Comparison of ENCODE assay signal across 12 mouse cellular contexts in the genomic region with DNA sequence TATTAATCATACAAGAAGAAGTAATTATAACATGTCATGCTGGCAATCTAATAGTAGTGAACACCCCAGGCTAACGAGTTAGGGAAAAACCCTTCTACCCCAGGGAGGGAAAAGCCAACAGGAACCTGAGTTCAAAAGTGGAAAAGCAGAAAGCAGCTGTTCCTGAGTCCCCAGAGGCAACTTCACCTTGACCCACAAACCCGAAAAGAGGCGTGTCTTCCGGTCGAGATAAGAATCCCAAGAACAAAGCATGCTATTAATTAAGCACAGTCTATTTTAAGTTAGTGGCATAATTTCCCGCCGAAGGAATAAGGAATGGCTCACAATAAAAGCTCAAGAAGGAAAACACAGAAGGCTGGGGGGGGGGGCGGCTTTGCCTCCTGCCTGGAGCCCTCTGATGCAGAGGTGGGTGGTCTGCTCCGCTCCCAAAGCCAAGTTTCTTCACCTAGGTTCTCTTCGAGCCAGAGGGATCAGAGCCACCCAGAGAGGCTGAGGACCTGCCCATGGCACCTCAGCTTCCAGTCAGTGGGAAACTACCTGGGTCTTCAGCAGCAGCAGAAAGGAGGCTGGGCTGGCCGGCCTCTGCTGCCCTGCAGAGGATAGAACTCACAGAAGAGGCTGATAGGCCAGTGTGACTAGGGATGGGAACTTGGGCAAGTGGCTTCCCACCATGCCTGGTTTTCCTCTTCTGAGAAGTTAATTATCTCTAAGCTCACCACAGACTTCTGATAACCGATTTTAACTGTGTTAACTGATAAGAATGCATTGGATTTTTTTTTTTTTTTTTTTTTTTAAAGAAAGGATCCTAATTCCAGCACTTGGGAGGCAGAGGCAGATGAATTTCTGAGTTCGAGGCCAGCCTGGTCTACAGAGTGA. TPM values are rescaled to one million over a fixed set of nuclear protein-coding genes. Genes with fewer than 3 reads are reported as not detected.
DNase-seq lines count a peak whose midpoint lies in the region; ATAC-seq and TF ChIP-seq lines count a peak whose summit lies in the region.
"Had no signal": no experiment of that assay in that cellular context is flagged by ENCODE, and none has a peak within 500 bp of the region (broad histone marks: within the 10 kb centered on the region; RNA-seq: fewer than 3 reads in every experiment).

No protein-coding gene starts in this region.

- no peaks in the 10 kb centered on the region for H3K36me3 ChIP-seq in heart, adult 2 months (ENCODE audit: control insufficient read depth, insufficient read depth, low read length)
- H3K36me3 ChIP-seq in heart, embryonic 12.5 days = no peaks in the 10 kb centered on the region
- no peaks in the 10 kb centered on the region for H3K36me3 ChIP-seq in intestine, postnatal 0 days (ENCODE audit: control insufficient read depth, insufficient read depth)
- H3K36me3 ChIP-seq in small intestine, adult 2 months (ENCODE audit: control insufficient read depth, insufficient read depth, low read length) = no peaks in the 10 kb centered on the region
- H3K36me3 ChIP-seq: forebrain, embryonic 15.5 days; neural tube, embryonic 12.5 days had no signal

- ATAC-seq in heart, embryonic 12.5 days (ENCODE audit: insufficient number of reproducible peaks, low FRiP score) = no peak
- no peak for ATAC-seq in intestine, postnatal 0 days
- ATAC-seq: forebrain, embryonic 15.5 days had no signal

- no peak for TF ChIP-seq CTCF in heart, adult 2 months (IDR thresholded peaks at IDR 0.05)
- no peak for TF ChIP-seq CTCF in intestine, postnatal 0 days (IDR thresholded peaks at IDR 0.05; ENCODE audit: low read depth)
- no peak for TF ChIP-seq CTCF in small intestine, adult 2 months (IDR thresholded peaks at IDR 0.05; ENCODE audit: extremely low read depth, insufficient read length, insufficient replicate concordance, low read depth, low read length)

- intact Hi-C loops in heart, adult 2 months (cut with DNase I) = loop anchor here (1.0 kb wide), 1 partner anchor 17 kb away; no protein-coding TSS in a partner anchor

- H3K27ac ChIP-seq in heart, adult 2 months = peak overlapping the region; percentile 83
- no peak overlapping the region for H3K27ac ChIP-seq in heart, embryonic 12.5 days (ENCODE audit: poor library complexity, severe bottlenecking)
- peak overlapping the region; percentile 41; the same call in 1 of the 2 replicates for H3K27ac ChIP-seq in intestine, postnatal 0 days (ENCODE audit: low read depth, low read length)
- peak overlapping the region; percentile 53 for H3K27ac ChIP-seq in small intestine, adult 2 months (ENCODE audit: insufficient read depth, low read depth, low read length)
- H3K27ac ChIP-seq: forebrain, embryonic 15.5 days; neural tube, embryonic 12.5 days had no signal

- peaks cover 8% of the 10 kb centered on the region for H3K4me1 ChIP-seq in heart, adult 2 months (ENCODE audit: control insufficient read depth, insufficient read depth, low read length)
- H3K4me1 ChIP-seq in heart, embryonic 12.5 days (replicated peaks) = peaks cover 18% of the 10 kb centered on the region
- H3K4me1 ChIP-seq in intestine, postnatal 0 days (replicated peaks; ENCODE audit: control insufficient read depth, insufficient read depth, low read length) = 0 out of 2 replicates have a peak, but pooled peaks cover 3% of the 10 kb centered on the region
- H3K4me1 ChIP-seq in small intestine, adult 2 months (ENCODE audit: control insufficient read depth, insufficient read depth, insufficient read length, low read length) = peaks cover 14% of the 10 kb centered on the region

- 0 out of 2 replicates have a peak, but pooled peaks cover 1% of the 10 kb centered on the region for H3K79me2 ChIP-seq in heart, adult 2 months (replicated peaks; ENCODE audit: control insufficient read depth, insufficient read depth, low read length)

- no peak for TF ChIP-seq POLR2A in heart, adult 2 months (IDR thresholded peaks at IDR 0.05; ENCODE audit: insufficient read depth, low read depth, low read length)
- TF ChIP-seq POLR2A in small intestine, adult 2 months (IDR thresholded peaks at IDR 0.05; ENCODE audit: low read depth, low read length) = no peak

- no peaks in the 10 kb centered on the region for H3K27me3 ChIP-seq in heart, adult 2 months (ENCODE audit: control insufficient read depth, insufficient read depth, low read length)
- H3K27me3 ChIP-seq in heart, embryonic 12.5 days (replicated peaks) = no peaks in the 10 kb centered on the region
- no peaks in the 10 kb centered on the region for H3K27me3 ChIP-seq in intestine, postnatal 0 days (replicated peaks; ENCODE audit: control insufficient read depth, insufficient read depth, low read length)
- H3K27me3 ChIP-seq in small intestine, adult 2 months (ENCODE audit: control insufficient read depth, insufficient read depth, low read length) = no peaks in the 10 kb centered on the region
- H3K27me3 ChIP-seq: forebrain, embryonic 15.5 days; neural tube, embryonic 12.5 days had no signal

- H3K9ac ChIP-seq in heart, adult 2 months (ENCODE audit: low read depth, low read length) = 0 out of 2 replicates have a peak overlapping the region, but pooled peaks have one; percentile 21
- H3K9ac ChIP-seq in heart, embryonic 12.5 days = no peak overlapping the region
- H3K9ac ChIP-seq in intestine, postnatal 0 days (ENCODE audit: low read depth, low read length) = no peak overlapping the region
- H3K9ac ChIP-seq: forebrain, embryonic 15.5 days; neural tube, embryonic 12.5 days had no signal

- H3K4me3 ChIP-seq in heart, adult 2 months = 0 out of 2 replicates have a peak overlapping the region, but pooled peaks have one; percentile 20
- H3K4me3 ChIP-seq in heart, embryonic 12.5 days = no peak overlapping the region
- H3K4me3 ChIP-seq in intestine, postnatal 0 days (ENCODE audit: low read depth, low read length) = no peak overlapping the region
- H3K4me3 ChIP-seq in small intestine, adult 2 months (ENCODE audit: low read depth, low read length) = no peak overlapping the region
- H3K4me3 ChIP-seq: forebrain, embryonic 15.5 days; neural tube, embryonic 12.5 days had no signal

- no peak overlapping the region for H3K4me2 ChIP-seq in heart, embryonic 12.5 days
- no peak overlapping the region for H3K4me2 ChIP-seq in intestine, postnatal 0 days (replicated peaks; ENCODE audit: low read depth)
- H3K4me2 ChIP-seq: forebrain, embryonic 15.5 days; neural tube, embryonic 12.5 days had no signal

- H3K9me3 ChIP-seq in heart, embryonic 12.5 days (replicated peaks) = no peaks in the 10 kb centered on the region
- H3K9me3 ChIP-seq in intestine, postnatal 0 days (ENCODE audit: control insufficient read depth) = no peaks in the 10 kb centered on the region
- H3K9me3 ChIP-seq: forebrain, embryonic 15.5 days; neural tube, embryonic 12.5 days had no signal

- DNase-seq in heart, adult 2 months = peak; percentile 58 to 73
- peak; percentile 43 for DNase-seq in thymus, postnatal 0 days (ENCODE audit: low spot score)
- DNase-seq in thymus, postnatal 10 days (ENCODE audit: low spot score in 2 of 2) = no peak
- DNase-seq in cerebellum, postnatal 36 days = no peak
- DNase-seq in urinary bladder, postnatal 4 days (ENCODE audit: low spot score in 2 of 2) = no peak
- DNase-seq: cerebellum, adult 18-20 months; thymus, postnatal 25 days had no signal

- WGBS in heart, adult 2 months = 28% methylated on average over 13 of the region's 13 CpGs
- WGBS in heart, embryonic 12.5 days = 38% methylated on average over 13 of the region's 13 CpGs
- 28% methylated on average over 13 of the region's 13 CpGs for WGBS in intestine, postnatal 0 days
- 14% methylated on average over 13 of the region's 13 CpGs for WGBS in small intestine, adult 2 months

- peak; percentile 94 for TF ChIP-seq EP300 in heart, adult 2 months (IDR thresholded peaks at IDR 0.05; ENCODE audit: insufficient read depth, low read depth, low read length)

RNA-seq across cellular contexts. Expression of a gene that starts 3.3 kb away (rescaled TPM):
- total RNA-seq in heart, adult 2 months (2021) = 10 to 100 TPM; 74.6 to 80.6 TPM
- 40.4 and 75.4 TPM in 2 replicates for polyA plus RNA-seq in heart, adult 2 months (2012; rRNA removed)
- polyA plus RNA-seq in heart, embryonic 12.5 days (2016; fragmentation: Nextera tagmentation; extraction: Ambion mirVana) = 103 and 105 TPM in 2 replicates
- polyA plus RNA-seq in thymus, postnatal 0 days (2015; fragmentation: Nextera tagmentation; extraction: Ambion mirVana) = 25.2 and 26.9 TPM in 2 replicates
- 56.7 and 59.7 TPM in 2 replicates for polyA plus RNA-seq in intestine, postnatal 0 days (2015; fragmentation: Nextera tagmentation; extraction: Ambion mirVana)
- 56.0 and 78.3 TPM in 2 replicates for polyA plus RNA-seq in small intestine, adult 2 months (2012; rRNA removed)

RNA-seq across cellular contexts. Expression of a gene that starts 26.5 kb away (rescaled TPM):
- total RNA-seq in heart, adult 2 months (2021) = 10 to 100 TPM; 15.8 to 22.0 TPM
- polyA plus RNA-seq in heart, adult 2 months (2012; rRNA removed) = 18.4 and 27.8 TPM in 2 replicates
- polyA plus RNA-seq in heart, embryonic 12.5 days (2016; fragmentation: Nextera tagmentation; extraction: Ambion mirVana) = 22.8 and 23.2 TPM in 2 replicates
- polyA plus RNA-seq in thymus, postnatal 0 days (2015; fragmentation: Nextera tagmentation; extraction: Ambion mirVana) = 25.0 and 27.5 TPM in 2 replicates
- polyA plus RNA-seq in intestine, postnatal 0 days (2015; fragmentation: Nextera tagmentation; extraction: Ambion mirVana) = 10.1 and 12.2 TPM in 2 replicates
- polyA plus RNA-seq in small intestine, adult 2 months (2012; rRNA removed) = 16.9 and 26.5 TPM in 2 replicates

RNA-seq across cellular contexts. Expression of a gene that starts 32.9 kb away (rescaled TPM):
- 1 to 10 TPM; 2.3 to 3.9 TPM for total RNA-seq in heart, adult 2 months (2021)
- 6.0 and 13.2 TPM in 2 replicates for polyA plus RNA-seq in heart, adult 2 months (2012; rRNA removed)
- 0.34 and 0.54 TPM in 2 replicates for polyA plus RNA-seq in heart, embryonic 12.5 days (2016; fragmentation: Nextera tagmentation; extraction: Ambion mirVana)
- polyA plus RNA-seq in thymus, postnatal 0 days (2015; fragmentation: Nextera tagmentation; extraction: Ambion mirVana) = 0.99 and 1.4 TPM in 2 replicates
- 0.57 and 0.90 TPM in 2 replicates for polyA plus RNA-seq in intestine, postnatal 0 days (2015; fragmentation: Nextera tagmentation; extraction: Ambion mirVana)
- 0.89 and 1.0 TPM in 2 replicates for polyA plus RNA-seq in small intestine, adult 2 months (2012; rRNA removed)

RNA-seq across cellular contexts. Expression of a gene that starts 42.2 kb away (rescaled TPM):
- 100 to 1,000 TPM; 199 to 228 TPM for total RNA-seq in heart, adult 2 months (2021)
- 256 and 333 TPM in 2 replicates for polyA plus RNA-seq in heart, adult 2 months (2012; rRNA removed)
- polyA plus RNA-seq in heart, embryonic 12.5 days (2016; fragmentation: Nextera tagmentation; extraction: Ambion mirVana) = 114 and 123 TPM in 2 replicates
- polyA plus RNA-seq in thymus, postnatal 0 days (2015; fragmentation: Nextera tagmentation; extraction: Ambion mirVana) = 51.6 and 58.6 TPM in 2 replicates
- polyA plus RNA-seq in intestine, postnatal 0 days (2015; fragmentation: Nextera tagmentation; extraction: Ambion mirVana) = 100 and 113 TPM in 2 replicates
- 63.3 and 95.9 TPM in 2 replicates for polyA plus RNA-seq in small intestine, adult 2 months (2012; rRNA removed)

Comparison
In these comparisons a context has a peak if more than half of its experiments do, and no peak if none do; other contexts are left out.
1. DNase-seq: peak in heart, adult 2 months (2 of 2) and thymus, postnatal 0 days (single experiment); none in thymus, postnatal 10 days (0 of 2), cerebellum, postnatal 36 days (0 of 2) and urinary bladder, postnatal 4 days (0 of 2).